Mouse (Mus musculus) macrophage (primary cell): ENCODE data around the gene B3gnt8. TPM values are rescaled to one million over a fixed set of nuclear protein-coding genes. Genes with fewer than 3 reads are reported as not detected.

ENCODE experiments used
- H3K27ac ChIP-seq: fragments of 350-480 bp; formaldehyde crosslinking; 2 replicates; pipeline ENCODE4 v1.9.0; 2021
- H3K36me3 ChIP-seq: fragments of 350-480 bp; formaldehyde crosslinking; 2 replicates; pipeline ENCODE4 v1.9.0; 2021; ENCODE audit errors: inconsistent target
- H3K4me3 ChIP-seq: fragments of 350-480 bp; formaldehyde crosslinking; 2 replicates; pipeline ENCODE4 v1.9.0; 2021; ENCODE audit errors: inconsistent target
- H3K79me2 ChIP-seq: fragments of 350-480 bp; formaldehyde crosslinking; 2 replicates; pipeline ENCODE4 v1.9.0; 2021; ENCODE audit errors: inconsistent target
- WGBS: methylation state at CpG from one replicate; pipeline ENCODE4 v1.1.7; 2026; ENCODE audit warnings: inconsistent platforms; ENCODE audit not compliant: missing documents; 5-methylcytosine and 5-hydroxymethylcytosine counted together
- polyA plus RNA-seq: library from polyadenylated mRNA; stranded (reverse); fragments of 250-400 nt; gene quantifications from 3 replicates; pipeline ENCODE4 v1.2.4, GENCODE M21; 2018; ENCODE audit warnings: inconsistent platforms

Gene B3gnt8
- polyA plus RNA-seq, 1 experiment from 2014 or later: 21.5 TPM

GRCm38 (mm10) chr7:25628323-25628620 lies 1.8 kb downstream of the B3gnt8 start:
- 60% methylated on average over 8 of the region's 8 CpGs for WGBS
- H3K27ac ChIP-seq: peak overlapping the region; percentile 80

GRCm38 (mm10) chr7:25632679-25633078 lies 6.2 kb downstream of the B3gnt8 start:
- no peak overlapping the region for H3K4me3 ChIP-seq
- peak overlapping the region; percentile 98 for H3K27ac ChIP-seq
- no peaks in the 10 kb centered on the region; the same call in 1 of the 2 replicates for H3K36me3 ChIP-seq
- 1% methylated on average over 5 of the region's 5 CpGs for WGBS
- peaks cover 42% of the 10 kb centered on the region for H3K79me2 ChIP-seq

More at GRCm38 (mm10) chr7:25628323-25628620, 1.8 kb downstream of the B3gnt8 start:
- peaks cover 3% of the 10 kb centered on the region; the same call in 1 of the 2 replicates for H3K36me3 ChIP-seq
- peaks cover 45% of the 10 kb centered on the region for H3K79me2 ChIP-seq
- peak overlapping the region; percentile 83 for H3K4me3 ChIP-seq

DNA sequence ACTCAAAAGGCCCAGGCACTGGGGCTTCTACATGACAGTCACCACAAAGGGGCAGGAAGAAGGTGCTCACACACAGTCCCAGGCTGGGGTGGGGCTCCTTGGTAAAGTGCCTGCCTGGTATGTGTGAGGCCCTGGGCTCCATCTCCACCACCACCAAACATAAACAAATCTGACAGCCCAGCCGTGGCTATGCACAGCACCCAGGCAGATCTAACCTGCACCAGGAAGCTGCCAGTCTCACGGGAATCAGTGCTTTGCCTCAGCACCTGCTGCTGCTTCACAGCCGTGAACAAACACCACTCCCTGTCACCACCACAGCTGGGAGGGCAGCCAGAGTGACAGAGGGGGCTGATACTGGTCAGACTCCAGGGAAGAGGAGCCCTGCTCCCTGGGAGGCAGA lies 9.9 kb downstream of the B3gnt8 start:
- peaks cover 5% of the 10 kb centered on the region; the same call in 1 of the 2 replicates for H3K79me2 ChIP-seq
- no peak overlapping the region for H3K4me3 ChIP-seq
- H3K36me3 ChIP-seq: peaks cover 2% of the 10 kb centered on the region; the same call in 1 of the 2 replicates
- no peak overlapping the region for H3K27ac ChIP-seq
- WGBS: 78% methylated on average over 3 of the region's 3 CpGs

DNA sequence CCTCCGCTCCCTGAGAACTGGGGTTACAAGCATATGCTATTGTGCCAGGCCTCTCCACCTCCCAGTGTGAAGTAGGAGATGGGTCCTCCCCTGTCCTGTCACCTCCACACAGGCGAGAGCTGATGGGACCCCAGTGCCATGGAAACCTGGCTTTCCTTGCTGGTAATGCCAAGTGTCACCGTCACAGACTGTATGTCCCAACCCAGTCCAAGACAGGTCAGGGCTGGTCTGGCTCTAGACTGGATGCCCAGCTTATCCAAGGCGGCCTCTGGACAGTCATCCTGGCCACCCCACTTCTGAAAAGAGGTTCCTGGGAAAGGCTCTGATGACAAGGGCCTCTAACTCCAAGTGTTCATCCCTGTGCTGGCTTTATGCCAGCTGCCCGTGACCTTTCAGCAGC lies 10.6 kb downstream of the B3gnt8 start:
- Histone ChIP-seq H3K36me3 (peaks cover 6% of the 10 kb centered on the region; the same call in 1 of the 2 replicates), H3K27ac (no peak overlapping the region), H3K79me2 (no peaks in the 10 kb centered on the region; the same call in 1 of the 2 replicates), H3K4me3 (no peak overlapping the region)
- WGBS: 97% methylated on average over 5 of the region's 5 CpGs

- no peak overlapping the region for H3K27ac ChIP-seq
- 95% methylated on average over 4 of the region's 4 CpGs for WGBS
- no peaks in the 10 kb centered on the region for H3K79me2 ChIP-seq
- H3K4me3 ChIP-seq: no peak overlapping the region
- H3K36me3 ChIP-seq: peaks cover 6% of the 10 kb centered on the region; the same call in 1 of the 2 replicates
Observed at GRCm38 (mm10) chr7:25639754-25640153, 13.3 kb downstream of the B3gnt8 start.

- H3K79me2 ChIP-seq: no peaks in the 10 kb centered on the region; the same call in 1 of the 2 replicates
- WGBS: 23% methylated on average over 10 of the region's 10 CpGs
- no peak overlapping the region for H3K27ac ChIP-seq
- H3K36me3 ChIP-seq: peaks cover 6% of the 10 kb centered on the region; the same call in 1 of the 2 replicates
- H3K4me3 ChIP-seq: no peak overlapping the region
Observed at GRCm38 (mm10) chr7:25644136-25644535, 17.7 kb downstream of the B3gnt8 start.

DNA sequence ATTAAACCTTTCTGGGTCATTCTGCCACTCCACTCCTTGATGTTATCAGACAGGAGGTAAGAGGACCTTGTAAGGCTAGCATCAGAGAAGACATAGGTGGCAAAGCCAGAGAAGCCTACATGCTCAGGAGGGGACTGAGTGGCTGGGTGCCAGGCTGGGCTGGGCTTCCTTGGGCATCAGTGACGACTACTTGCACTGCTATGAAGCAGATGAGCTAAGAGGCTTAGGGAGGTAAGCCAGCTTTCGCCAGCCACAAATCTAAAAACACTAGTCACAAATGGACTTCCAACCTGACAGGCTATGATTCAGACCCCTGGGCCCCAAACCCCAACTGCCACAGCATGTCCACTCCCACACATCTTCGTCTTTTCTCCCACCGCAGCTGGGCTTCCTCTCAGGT lies 18.2 kb downstream of the B3gnt8 start:
- Histone ChIP-seq H3K36me3 (peaks cover 6% of the 10 kb centered on the region; the same call in 1 of the 2 replicates), H3K79me2 (no peaks in the 10 kb centered on the region; the same call in 1 of the 2 replicates), H3K4me3 (no peak overlapping the region), H3K27ac (no peak overlapping the region)
- WGBS: 31% methylated on average over 4 of the region's 4 CpGs

GRCm38 (mm10) chr7:25645074-25645473 lies 18.6 kb downstream of the B3gnt8 start:
- H3K36me3 ChIP-seq: peaks cover 6% of the 10 kb centered on the region; the same call in 1 of the 2 replicates
- H3K27ac ChIP-seq: no peak overlapping the region
- H3K4me3 ChIP-seq: no peak overlapping the region
- 26% methylated on average over 14 of the region's 14 CpGs for WGBS
- no peaks in the 10 kb centered on the region; the same call in 1 of the 2 replicates for H3K79me2 ChIP-seq

DNA sequence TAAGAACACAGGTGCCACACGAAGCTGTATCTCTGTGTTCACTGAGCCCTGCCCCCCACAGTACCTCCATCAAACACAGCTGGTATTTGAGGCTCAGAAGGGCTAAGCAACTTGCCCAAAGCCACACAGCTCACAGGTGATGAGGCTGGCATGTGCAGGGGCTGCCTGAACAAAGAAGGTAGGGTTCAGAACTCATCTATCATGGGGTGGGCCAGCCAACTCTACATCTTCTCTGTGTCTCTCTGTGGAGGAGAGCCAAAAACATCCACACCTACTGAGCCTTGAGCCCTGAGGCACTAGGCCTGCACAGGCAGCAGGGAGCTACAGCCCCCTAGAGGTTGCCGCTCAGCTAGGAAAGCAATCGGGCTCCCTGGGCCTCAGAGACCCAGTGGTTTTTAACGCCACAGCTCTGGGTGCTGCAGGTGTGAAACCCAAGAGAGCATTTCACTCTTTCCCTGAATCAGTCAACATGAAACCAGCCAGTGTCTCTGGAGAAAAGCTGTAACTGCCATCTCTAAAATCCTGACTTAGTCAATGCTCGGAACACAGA lies 21.2 kb downstream of the B3gnt8 start:
- H3K36me3 ChIP-seq: no peaks in the 10 kb centered on the region
- H3K27ac ChIP-seq: no peak overlapping the region
- WGBS: 50% methylated on average over 5 of the region's 5 CpGs
- no peak overlapping the region for H3K4me3 ChIP-seq
- no peaks in the 10 kb centered on the region; the same call in 1 of the 2 replicates for H3K79me2 ChIP-seq

- 0% methylated on average over 4 of the region's 5 CpGs for WGBS
- Histone ChIP-seq H3K27ac (peak overlapping the region; percentile 77), H3K36me3 (no peaks in the 10 kb centered on the region), H3K4me3 (no peak overlapping the region), H3K79me2 (peaks cover 6% of the 10 kb centered on the region; the same call in 1 of the 2 replicates)
Observed at GRCm38 (mm10) chr7:25649839-25650238, 23.4 kb downstream of the B3gnt8 start.

GRCm38 (mm10) chr7:25651281-25651680 lies 24.8 kb downstream of the B3gnt8 start:
- no peak overlapping the region for H3K4me3 ChIP-seq
- peak overlapping the region; percentile 77 for H3K27ac ChIP-seq
- peaks cover 18% of the 10 kb centered on the region; the same call in 1 of the 2 replicates for H3K79me2 ChIP-seq
- no peaks in the 10 kb centered on the region for H3K36me3 ChIP-seq
- WGBS: 1% methylated on average over 8 of the region's 8 CpGs

GRCm38 (mm10) chr7:25652244-25652759 lies 25.8 kb downstream of the B3gnt8 start:
- no peaks in the 10 kb centered on the region for H3K36me3 ChIP-seq
- 5% methylated on average over 11 of the region's 12 CpGs for WGBS
- H3K79me2 ChIP-seq: peaks cover 29% of the 10 kb centered on the region; the same call in 1 of the 2 replicates
- H3K4me3 ChIP-seq: no peak overlapping the region
- H3K27ac ChIP-seq: peak overlapping the region; percentile 77; the same call in 1 of the 2 replicates

DNA sequence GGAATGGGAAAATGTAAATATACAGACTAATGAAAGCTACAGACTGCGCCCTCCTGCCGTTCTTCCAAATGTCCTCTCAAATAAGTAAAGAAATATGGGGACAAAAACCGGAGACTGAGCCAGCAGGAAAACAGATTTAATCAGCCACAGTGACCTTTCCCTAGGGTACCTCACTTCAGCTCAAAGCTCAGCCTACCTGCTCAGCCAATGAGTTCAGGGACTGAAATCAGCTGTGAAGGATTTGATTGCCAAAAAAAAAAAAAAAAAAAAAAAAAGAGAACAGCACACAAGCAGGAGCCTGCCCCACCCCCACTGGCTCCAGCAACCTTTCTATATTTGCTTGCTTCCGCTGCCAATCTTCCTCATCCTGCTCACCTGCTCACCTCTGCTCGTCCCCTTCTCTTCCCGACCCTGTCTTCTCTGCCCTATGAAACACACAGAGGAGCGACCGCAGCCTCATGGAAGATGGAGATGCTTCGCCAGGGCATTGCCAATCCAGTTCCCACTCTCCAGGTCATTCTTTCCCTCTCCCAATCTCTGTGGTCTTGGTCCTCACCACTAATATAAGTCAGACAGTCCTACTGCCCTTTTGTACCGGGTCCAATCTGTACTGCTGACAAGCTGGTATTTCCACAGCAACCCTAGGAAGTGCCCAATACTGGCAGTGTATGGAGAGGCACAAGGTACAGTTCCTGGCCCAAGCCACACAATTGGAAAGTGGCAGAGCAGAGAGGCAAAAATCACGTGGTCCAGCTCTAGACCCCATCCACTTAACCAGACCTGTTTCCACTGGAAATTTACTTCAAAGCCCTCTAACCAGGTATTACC lies 29.4 kb downstream of the B3gnt8 start:
- no peak overlapping the region for H3K27ac ChIP-seq
- no peak overlapping the region for H3K4me3 ChIP-seq
- H3K79me2 ChIP-seq: peaks cover 54% of the 10 kb centered on the region; the same call in 1 of the 2 replicates
- H3K36me3 ChIP-seq: no peaks in the 10 kb centered on the region
- WGBS: 72% methylated on average over 11 of the region's 11 CpGs

DNA sequence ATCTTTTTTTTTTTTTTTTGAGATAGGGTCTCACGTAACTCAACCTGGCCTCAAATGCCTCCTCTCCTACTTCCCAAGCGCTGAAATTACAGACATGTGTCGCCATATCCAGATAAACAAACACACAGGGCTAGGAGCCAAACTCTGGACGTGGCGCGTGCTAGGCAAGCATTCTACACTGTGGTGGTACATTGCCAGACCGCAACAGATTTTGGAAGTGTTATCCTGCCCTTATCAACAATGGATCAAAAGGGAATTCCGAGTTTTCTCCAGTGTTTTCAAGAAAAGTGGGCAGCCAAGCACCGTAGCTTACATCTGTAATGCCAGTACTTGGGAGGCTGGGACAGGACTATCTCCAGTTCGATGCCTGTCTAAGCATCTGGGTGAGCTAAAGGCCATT lies 31.3 kb downstream of the B3gnt8 start:
- Histone ChIP-seq H3K79me2 (peaks cover 72% of the 10 kb centered on the region; the same call in 1 of the 2 replicates), H3K36me3 (no peaks in the 10 kb centered on the region; the same call in 1 of the 2 replicates), H3K27ac (0 out of 2 replicates have a peak overlapping the region, but pooled peaks have one; percentile 97), H3K4me3 (peak overlapping the region; percentile 93)
- WGBS: 31% methylated on average over 9 of the region's 10 CpGs
